Mouse (Mus musculus) stomach, embryonic 16.5 days (tissue): ENCODE measurements around the gene D430019H16Rik. TPM values are rescaled to one million over a fixed set of nuclear protein-coding genes. Genes with fewer than 3 reads are reported as not detected.

Experiments
- ATAC-seq: fragments of 200-750 bp; cut with Nextera tagmentation; 2 replicates; pipeline ENCODE4 v1.8.0; 2017; ENCODE audit warnings: moderate number of reproducible peaks, moderate TSS enrichment; ENCODE audit not compliant: insufficient read depth, low FRiP score
- H3K27ac ChIP-seq: fragments of 300-500 bp; sonication (generic); 2 replicates; pipeline ENCODE4 v1.5.1; 2014; ENCODE audit warnings: low read length
- H3K27me3 ChIP-seq: fragments of 300-500 bp; sonication (generic); 2 replicates; pipeline ENCODE4 v1.6.1; 2014; ENCODE audit warnings: low read length, control low read depth, mixed read lengths; ENCODE audit not compliant: control insufficient read depth, insufficient read depth
- H3K36me3 ChIP-seq: fragments of 300-500 bp; sonication (generic); 2 replicates; pipeline ENCODE4 v1.6.1; 2014; ENCODE audit warnings: low read length; ENCODE audit not compliant: control insufficient read depth, insufficient read depth
- H3K4me1 ChIP-seq: fragments of 300-500 bp; sonication (generic); 2 replicates; pipeline ENCODE4 v1.6.1; 2014; ENCODE audit warnings: low read length, control low read depth, mixed read lengths; ENCODE audit not compliant: control insufficient read depth, insufficient read depth
- H3K4me2 ChIP-seq: fragments of 300-500 bp; sonication (generic); 2 replicates; pipeline ENCODE4 v1.6.1; 2014; ENCODE audit warnings: low read depth, low read length, mixed read lengths
- H3K4me3 ChIP-seq: fragments of 300-500 bp; sonication (generic); replicated peaks from 2 replicates; pipeline ENCODE4 v1.5.1; 2014; ENCODE audit warnings: mild to moderate bottlenecking, low read length
- H3K9ac ChIP-seq: fragments of 300-500 bp; sonication (generic); 2 replicates; pipeline ENCODE4 v1.6.1; 2014; ENCODE audit warnings: low read length
- H3K9me3 ChIP-seq: fragments of 300-500 bp; sonication (generic); replicated peaks from 2 replicates; pipeline ENCODE4 v1.6.1; 2016; ENCODE audit warnings: low read length, control low read depth; ENCODE audit not compliant: control insufficient read depth
- WGBS: fragments of 180-500 bp; shearing (Covaris S2); extraction: QIAGEN DNeasy Blood & Tissue Kit; methylation state at CpG from one replicate; pipeline ENCODE4 v1.1.7; 2014; 5-methylcytosine and 5-hydroxymethylcytosine counted together
- polyA plus RNA-seq: library from polyadenylated mRNA; unstranded; fragments of >200 nt; fragmentation: Nextera tagmentation; extraction: Ambion mirVana; gene quantifications from 2 replicates; pipeline ENCODE4 v1.2.1, GENCODE M21; 2015

D430019H16Rik gene
- polyA plus RNA-seq, 1 experiment from 2014 or later = 1.3 TPM

DNA sequence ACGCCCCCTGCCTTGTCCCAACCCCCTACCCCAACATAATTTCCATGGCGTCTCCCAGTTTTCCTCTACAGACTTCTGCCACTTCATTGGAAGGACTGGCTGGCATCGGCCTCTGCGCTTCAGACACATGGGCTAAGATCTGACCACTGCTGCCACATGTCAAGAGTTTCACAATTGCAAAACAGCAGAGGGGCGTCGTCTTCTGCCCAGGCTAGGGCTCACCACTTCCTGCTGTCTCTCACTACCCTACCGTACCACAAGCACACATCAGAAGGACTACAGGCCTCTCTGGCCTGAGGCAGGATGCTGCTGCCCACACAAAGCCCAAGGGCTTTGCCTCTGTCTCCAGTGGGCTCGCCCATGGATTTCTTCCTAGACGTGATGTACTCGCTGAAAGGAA lies 86.0 kb downstream of the D430019H16Rik start:
- Histone ChIP-seq H3K9ac (no peak overlapping the region), H3K36me3 (no peaks in the 10 kb centered on the region), H3K9me3 (no peaks in the 10 kb centered on the region), H3K27me3 (no peaks in the 10 kb centered on the region), H3K27ac (no peak overlapping the region), H3K4me1 (no peaks in the 10 kb centered on the region), H3K4me2 (no peak overlapping the region), H3K4me3 (no peak overlapping the region)
- WGBS = 86% methylated on average over 10 of the region's 10 CpGs
- ATAC-seq = no peak

DNA sequence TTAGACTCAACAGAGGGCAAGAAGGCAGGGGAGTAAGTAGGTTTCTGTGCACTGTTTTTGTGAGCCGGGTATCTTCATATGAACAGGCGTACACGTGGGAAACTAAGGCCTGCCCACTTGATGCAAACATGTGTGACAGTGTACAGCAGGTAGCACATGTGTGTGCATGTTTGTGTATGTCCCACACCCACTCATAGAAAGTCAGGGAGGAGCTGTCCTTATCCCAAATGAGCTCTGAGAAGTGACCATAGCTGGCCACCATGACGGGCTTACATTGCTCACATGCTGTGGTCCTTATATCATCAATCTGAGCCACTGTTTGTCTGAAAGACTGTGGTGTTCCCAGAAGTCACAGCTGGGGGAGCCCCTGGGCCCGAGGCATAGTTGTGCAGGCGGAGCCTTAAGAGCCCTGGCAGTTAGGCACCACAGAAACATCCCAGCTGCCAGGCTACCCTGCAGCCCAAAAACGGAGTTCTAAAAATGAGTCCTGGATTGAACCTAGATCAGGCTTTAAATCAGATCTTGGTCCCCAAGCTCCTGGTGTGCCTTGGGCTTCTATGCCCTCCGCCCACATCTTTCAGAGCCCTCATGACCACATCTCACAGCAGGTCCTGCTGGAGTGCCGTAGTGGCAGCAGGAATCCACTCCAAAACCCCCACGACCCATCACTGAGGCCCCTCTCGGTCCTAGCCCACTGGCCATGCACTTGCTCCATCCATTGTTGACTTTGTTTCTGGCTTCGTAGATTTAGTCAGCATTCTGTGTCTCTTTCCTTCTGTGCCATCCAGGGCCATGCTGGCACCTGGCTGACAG lies 88.1 kb downstream of the D430019H16Rik start:
- Histone ChIP-seq H3K9me3 (no peaks in the 10 kb centered on the region), H3K9ac (no peak overlapping the region), H3K27ac (no peak overlapping the region), H3K4me2 (no peak overlapping the region), H3K4me3 (no peak overlapping the region), H3K27me3 (no peaks in the 10 kb centered on the region), H3K36me3 (no peaks in the 10 kb centered on the region), H3K4me1 (peaks cover 12% of the 10 kb centered on the region; the same call in 1 of the 2 replicates)
- 62% methylated on average over 12 of the region's 12 CpGs for WGBS
- ATAC-seq = no peak

DNA sequence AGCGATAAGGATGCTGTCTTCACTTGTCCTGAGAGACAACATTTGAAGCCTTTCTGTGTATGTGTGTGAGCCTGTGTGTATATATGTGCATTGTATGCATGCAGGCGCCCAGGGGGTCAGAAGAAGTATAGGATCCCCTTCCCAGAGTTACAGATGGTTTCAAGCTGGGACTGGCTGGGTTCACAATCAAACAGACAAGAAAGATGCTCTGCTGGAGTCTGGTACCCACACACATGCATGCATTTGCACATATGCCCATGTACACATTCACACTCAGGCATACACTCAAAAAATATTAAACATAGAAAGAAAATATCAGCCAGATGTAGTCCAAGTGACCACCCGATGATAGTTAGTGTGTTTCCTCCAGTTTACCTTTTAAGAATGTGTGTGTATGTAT lies 88.9 kb downstream of the D430019H16Rik start:
- 80% methylated on average over 3 of the region's 3 CpGs for WGBS
- no peak for ATAC-seq
- Histone ChIP-seq H3K27me3 (no peaks in the 10 kb centered on the region), H3K4me3 (no peak overlapping the region), H3K9ac (no peak overlapping the region), H3K4me1 (peaks cover 13% of the 10 kb centered on the region; the same call in 1 of the 2 replicates), H3K36me3 (no peaks in the 10 kb centered on the region), H3K27ac (no peak overlapping the region), H3K9me3 (no peaks in the 10 kb centered on the region), H3K4me2 (no peak overlapping the region)

Other genes with a start within 250 kb of the D430019H16Rik start
- not detected in 2 replicates for gene Tcl1, start 231.1 kb upstream of the D430019H16Rik start, polyA plus RNA-seq
- 0.15 and 0.17 TPM in 2 replicates for gene Tunar, start 120.0 kb upstream of the D430019H16Rik start, polyA plus RNA-seq
- 5.3 and 7.3 TPM in 2 replicates for gene Bdkrb2, start 109.4 kb downstream of the D430019H16Rik start, polyA plus RNA-seq
- 0.69 and 1.0 TPM in 2 replicates for gene Bdkrb1, start 149.2 kb downstream of the D430019H16Rik start, polyA plus RNA-seq
- gene Gskip, start 231.0 kb downstream of the D430019H16Rik start, polyA plus RNA-seq = 25.9 and 30.5 TPM in 2 replicates
- gene Atg2b, start 231.4 kb downstream of the D430019H16Rik start, polyA plus RNA-seq = 11.1 TPM in 2 replicates